Mouse (Mus musculus) heart, postnatal 0 days (tissue): ENCODE measurements at regions not wholly inside any gene's neighbourhood (a gene's known extent, or its start where the extent isn't known, plus 50 kb on each side); places are given as distances from the start of the nearest gene placed in this dataset.
A peak's percentile ranks its signal among the peaks of the same experiment; 100 is the strongest.
"Not testable (repeated sequence)": the region's sequence is repeated elsewhere in the genome, so short reads cannot be mapped to it uniquely, and the experiment has no call there.

Experiments used
- ATAC-seq: fragments of 200-750 bp; cut with Nextera tagmentation; 2 replicates; pipeline ENCODE4 v1.8.0; 2017; ENCODE audit warnings: low read depth, moderate number of reproducible peaks, moderate library complexity; ENCODE audit not compliant: insufficient read depth
- DNase-seq: peaks from one replicate; pipeline ENCODE4 v3.0.0-alpha.2; 2016; ENCODE audit warnings: low spot score
- H3K27ac ChIP-seq: fragments of 300-500 bp; sonication (generic); 2 replicates; pipeline ENCODE4 v1.5.1; 2014; ENCODE audit warnings: low read depth, mild to moderate bottlenecking
- H3K27me3 ChIP-seq: fragments of 300-500 bp; sonication (generic); 2 replicates; pipeline ENCODE4 v1.6.1; 2014; ENCODE audit warnings: low read length, mixed read lengths; ENCODE audit not compliant: control insufficient read depth, insufficient read depth
- H3K36me3 ChIP-seq: fragments of 300-500 bp; sonication (generic); replicated peaks from 2 replicates; pipeline ENCODE4 v1.6.1; 2014; ENCODE audit warnings: low read length, mixed read lengths; ENCODE audit not compliant: control insufficient read depth, insufficient read depth
- H3K4me1 ChIP-seq: fragments of 300-500 bp; sonication (generic); 2 replicates; pipeline ENCODE4 v1.6.1; 2014; ENCODE audit warnings: antibody characterized with exemption; ENCODE audit not compliant: control insufficient read depth, insufficient read depth
- H3K4me2 ChIP-seq: fragments of 300-500 bp; sonication (generic); 2 replicates; pipeline ENCODE4 v1.6.1; 2014; ENCODE audit warnings: low read depth, mild to moderate bottlenecking, low read length, moderate library complexity
- H3K4me3 ChIP-seq: fragments of 300-500 bp; sonication (generic); 2 replicates; pipeline ENCODE4 v1.5.1; 2014; ENCODE audit warnings: low read depth, low read length
- H3K9ac ChIP-seq: fragments of 300-500 bp; sonication (generic); replicated peaks from 2 replicates; pipeline ENCODE4 v1.6.1; 2014; ENCODE audit warnings: low read depth, low read length, mixed read lengths
- H3K9me3 ChIP-seq: fragments of 300-500 bp; sonication (generic); replicated peaks from 2 replicates; pipeline ENCODE4 v1.6.1; 2016; ENCODE audit warnings: low read length; ENCODE audit not compliant: control insufficient read depth
- CTCF ChIP-seq: IDR thresholded peaks from 2 replicates; pipeline ENCODE4 v1.5.1; 2016; ENCODE audit warnings: antibody characterized with exemption, control low read depth, low read depth
- EP300 ChIP-seq: IDR thresholded peaks from 2 replicates; pipeline ENCODE4 v1.6.1; 2016; ENCODE audit warnings: antibody characterized with exemption, low read depth
- WGBS: fragments of 180-500 bp; shearing (Covaris S2); extraction: QIAGEN DNeasy Blood & Tissue Kit; methylation state at CpG from one replicate; pipeline ENCODE4 v1.1.7; 2014; 5-methylcytosine and 5-hydroxymethylcytosine counted together

DNA sequence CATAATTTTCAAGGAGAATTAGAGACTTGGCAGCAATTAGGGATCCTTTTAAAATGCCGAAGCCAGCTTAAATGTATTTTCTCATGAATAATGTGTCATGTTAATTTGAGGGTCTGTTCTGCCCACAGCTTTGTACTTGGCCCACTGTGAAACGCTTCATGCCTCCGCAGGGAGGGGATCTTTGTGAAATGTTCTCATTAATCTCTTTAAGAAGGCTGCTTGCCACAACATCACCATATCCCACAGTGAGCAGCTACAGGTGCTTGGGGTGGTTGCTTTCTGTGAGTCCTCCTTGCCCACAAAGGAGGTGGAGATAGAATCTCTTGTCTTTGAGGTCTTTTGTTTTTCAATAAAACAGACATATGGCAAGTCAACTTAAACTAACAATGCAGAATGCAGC lies 159.3 kb upstream of the Got2 start:
- no peak for TF ChIP-seq EP300
- TF ChIP-seq CTCF = no peak
- Histone ChIP-seq H3K4me2 (no peak overlapping the region), H3K27me3 (no peaks in the 10 kb centered on the region), H3K9me3 (no peaks in the 10 kb centered on the region), H3K4me1 (no peaks in the 10 kb centered on the region), H3K27ac (no peak overlapping the region), H3K36me3 (no peaks in the 10 kb centered on the region), H3K9ac (no peak overlapping the region), H3K4me3 (no peak overlapping the region)
- ATAC-seq (no peak), DNase-seq (no peak)
- 64% methylated on average over 3 of the region's 3 CpGs for WGBS

DNA sequence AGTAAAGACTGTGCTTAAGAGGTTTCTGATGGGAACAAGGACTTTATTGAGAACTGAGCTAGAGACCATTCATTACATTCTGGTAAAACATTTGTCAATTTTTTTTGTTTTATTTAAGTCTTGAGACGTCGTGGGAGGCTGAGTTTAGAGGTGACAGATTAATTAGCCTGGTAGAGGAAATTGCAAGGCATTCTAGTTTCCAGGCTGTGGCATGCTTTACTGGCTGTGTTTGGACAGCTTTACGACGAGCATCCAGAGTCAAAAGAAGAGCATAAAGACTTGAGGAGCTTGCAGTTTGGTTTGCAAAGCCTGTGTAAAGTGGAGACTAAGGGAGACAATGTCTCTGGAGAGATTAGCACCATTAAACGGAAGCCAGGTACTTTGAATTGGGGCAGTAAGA lies 154.0 kb upstream of the Got2 start:
- ATAC-seq (no peak), DNase-seq (no peak)
- no peak overlapping the region for H3K27ac ChIP-seq
- no peaks in the 10 kb centered on the region for H3K27me3 ChIP-seq
- H3K9ac ChIP-seq = no peak overlapping the region
- H3K4me1 ChIP-seq = no peaks in the 10 kb centered on the region
- TF ChIP-seq CTCF = no peak
- no peak for TF ChIP-seq EP300
- H3K4me3 ChIP-seq = no peak overlapping the region
- WGBS = 61% methylated on average over 5 of the region's 5 CpGs
- H3K4me2 ChIP-seq = no peak overlapping the region
- H3K36me3 ChIP-seq = no peaks in the 10 kb centered on the region
- H3K9me3 ChIP-seq = no peaks in the 10 kb centered on the region

GRCm38 (mm10) chr8:96040216-96040615 lies 151.9 kb upstream of the Got2 start:
- H3K27me3 ChIP-seq = no peaks in the 10 kb centered on the region
- no peak for ATAC-seq
- no peak overlapping the region for H3K9ac ChIP-seq
- no peak for TF ChIP-seq CTCF
- no peak for TF ChIP-seq EP300
- peak; percentile 10 for DNase-seq
- WGBS = 49% methylated on average over 1 of the region's 1 CpGs
- H3K9me3 ChIP-seq = no peaks in the 10 kb centered on the region
- H3K4me3 ChIP-seq = no peak overlapping the region
- no peaks in the 10 kb centered on the region for H3K4me1 ChIP-seq
- H3K27ac ChIP-seq = no peak overlapping the region
- H3K36me3 ChIP-seq = no peaks in the 10 kb centered on the region
- H3K4me2 ChIP-seq = no peak overlapping the region

DNA sequence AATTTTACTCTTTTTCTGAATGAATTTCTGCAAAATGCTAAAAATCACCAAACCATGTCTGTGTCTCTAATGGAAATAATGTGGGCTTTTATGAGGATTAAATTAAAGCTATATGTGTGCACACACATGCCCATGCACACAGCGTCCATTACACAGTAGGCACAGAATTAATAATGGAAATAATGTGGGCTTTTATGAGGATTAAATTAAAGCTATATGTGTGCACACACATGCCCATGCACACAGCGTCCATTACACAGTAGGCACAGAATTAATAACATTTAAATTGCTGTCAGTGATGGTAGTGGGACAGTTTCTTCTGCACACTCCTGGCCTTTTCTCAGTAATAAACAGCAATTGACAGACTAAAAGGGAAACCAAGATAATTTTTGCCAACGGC lies 130.4 kb upstream of the Got2 start:
- not testable (repeated sequence) for H3K36me3 ChIP-seq, H3K27me3 ChIP-seq, H3K9ac ChIP-seq, H3K4me2 ChIP-seq, H3K4me1 ChIP-seq, DNase-seq, H3K4me3 ChIP-seq, H3K9me3 ChIP-seq, H3K27ac ChIP-seq, ATAC-seq
- 75% methylated on average over 3 of the region's 3 CpGs for WGBS

DNA sequence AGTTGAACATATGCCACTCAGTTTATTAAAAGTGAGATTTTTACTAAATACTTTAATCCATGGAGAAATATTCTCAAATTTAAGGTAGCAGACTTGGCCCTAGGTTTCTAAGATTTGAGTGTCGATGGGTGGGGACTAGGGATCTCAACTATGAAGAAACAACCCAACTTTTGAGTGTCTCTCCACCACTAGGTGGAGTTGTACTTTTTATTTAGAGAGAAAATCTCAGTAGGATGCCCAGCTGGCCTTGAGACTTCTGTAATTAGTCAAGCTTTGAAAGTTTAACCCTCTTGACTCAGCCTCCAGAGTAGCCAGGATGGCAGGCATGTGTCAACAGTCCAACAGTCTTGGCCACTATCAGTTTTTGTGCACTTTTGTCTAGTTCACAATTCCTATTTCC lies 123.7 kb upstream of the Got2 start:
- H3K9me3 ChIP-seq = no peaks in the 10 kb centered on the region
- H3K4me1 ChIP-seq = no peaks in the 10 kb centered on the region
- no peak overlapping the region for H3K4me3 ChIP-seq
- no peak for DNase-seq
- no peak overlapping the region for H3K9ac ChIP-seq
- no peak for ATAC-seq
- H3K36me3 ChIP-seq = no peaks in the 10 kb centered on the region
- H3K27ac ChIP-seq = no peak overlapping the region
- 84% methylated on average over 1 of the region's 1 CpGs for WGBS
- TF ChIP-seq CTCF (no peak), EP300 (no peak)
- H3K4me2 ChIP-seq = no peak overlapping the region
- no peaks in the 10 kb centered on the region for H3K27me3 ChIP-seq

GRCm38 (mm10) chr8:95991826-95992463 lies 103.6 kb upstream of the Got2 start:
- no peak overlapping the region for H3K9ac ChIP-seq
- 71% methylated on average over 8 of the region's 8 CpGs for WGBS
- H3K4me2 ChIP-seq = no peak overlapping the region
- no peaks in the 10 kb centered on the region for H3K27me3 ChIP-seq
- TF ChIP-seq EP300 (no peak), CTCF (no peak)
- no peak for DNase-seq
- ATAC-seq = no peak
- H3K9me3 ChIP-seq = no peaks in the 10 kb centered on the region
- H3K36me3 ChIP-seq = no peaks in the 10 kb centered on the region
- H3K4me3 ChIP-seq = no peak overlapping the region
- no peaks in the 10 kb centered on the region for H3K4me1 ChIP-seq
- H3K27ac ChIP-seq = no peak overlapping the region
